Mouse (Mus musculus) forebrain, embryonic 11.5 days (tissue): ENCODE measurements around the gene R3hdm4. TPM values are rescaled to one million over a fixed set of nuclear protein-coding genes. Genes with fewer than 3 reads are reported as not detected.

Source experiments
- ATAC-seq: fragments of 200-750 bp; cut with Nextera tagmentation; replicated peaks from 2 replicates; pipeline ENCODE4 v1.8.0; 2017; ENCODE audit warnings: moderate TSS enrichment; ENCODE audit not compliant: low FRiP score
- DNase-seq: peaks from one replicate; pipeline ENCODE4 v3.0.0-alpha.2; 2017; ENCODE audit warnings: low spot score
- H3K27ac ChIP-seq: fragments of 300-500 bp; sonication (generic); 2 replicates; pipeline ENCODE4 v1.5.1; 2014; ENCODE audit warnings: low read depth, low read length
- H3K27me3 ChIP-seq: fragments of 300-500 bp; sonication (generic); 2 replicates; pipeline ENCODE4 v1.6.1; 2014; ENCODE audit warnings: mild to moderate bottlenecking, low read length, mixed read lengths; ENCODE audit not compliant: control insufficient read depth, insufficient read depth
- H3K36me3 ChIP-seq: fragments of 300-500 bp; sonication (generic); 2 replicates; pipeline ENCODE4 v1.6.1; 2014; ENCODE audit warnings: mild to moderate bottlenecking, low read length, moderate library complexity, mixed read lengths; ENCODE audit not compliant: control insufficient read depth, insufficient read depth
- H3K4me1 ChIP-seq: fragments of 300-500 bp; sonication (generic); replicated peaks from 2 replicates; pipeline ENCODE4 v1.6.1; 2014; ENCODE audit warnings: low read length, mixed read lengths; ENCODE audit not compliant: control insufficient read depth, insufficient read depth
- H3K4me2 ChIP-seq: fragments of 300-500 bp; sonication (generic); 2 replicates; pipeline ENCODE4 v1.6.1; 2014; ENCODE audit warnings: low read depth, mild to moderate bottlenecking, low read length, moderate library complexity, mixed read lengths; ENCODE audit not compliant: severe bottlenecking
- H3K4me3 ChIP-seq: fragments of 300-500 bp; sonication (generic); 2 replicates; pipeline ENCODE4 v1.5.1; 2014; ENCODE audit warnings: low read depth, low read length
- H3K9ac ChIP-seq: fragments of 300-500 bp; sonication (generic); 2 replicates; pipeline ENCODE4 v1.6.1; 2014; ENCODE audit warnings: low read length
- H3K9me3 ChIP-seq: fragments of 300-500 bp; sonication (generic); 2 replicates; pipeline ENCODE4 v1.6.1; 2016; ENCODE audit warnings: low read length, mixed read lengths; ENCODE audit not compliant: control insufficient read depth
- WGBS: fragments of 180-500 bp; shearing (Covaris S2); extraction: QIAGEN DNeasy Blood & Tissue Kit; methylation state at CpG from one replicate; pipeline ENCODE4 v1.1.7; 2014; 5-methylcytosine and 5-hydroxymethylcytosine counted together
- polyA plus RNA-seq: library from polyadenylated mRNA; unstranded; fragments of >200 nt; fragmentation: Nextera tagmentation; extraction: Ambion mirVana; gene quantifications from 2 replicates; pipeline ENCODE4 v1.2.1, GENCODE M21; 2014

The R3hdm4 gene
- polyA plus RNA-seq, 1 experiment from 2014 or later, result 135 TPM

DNA sequence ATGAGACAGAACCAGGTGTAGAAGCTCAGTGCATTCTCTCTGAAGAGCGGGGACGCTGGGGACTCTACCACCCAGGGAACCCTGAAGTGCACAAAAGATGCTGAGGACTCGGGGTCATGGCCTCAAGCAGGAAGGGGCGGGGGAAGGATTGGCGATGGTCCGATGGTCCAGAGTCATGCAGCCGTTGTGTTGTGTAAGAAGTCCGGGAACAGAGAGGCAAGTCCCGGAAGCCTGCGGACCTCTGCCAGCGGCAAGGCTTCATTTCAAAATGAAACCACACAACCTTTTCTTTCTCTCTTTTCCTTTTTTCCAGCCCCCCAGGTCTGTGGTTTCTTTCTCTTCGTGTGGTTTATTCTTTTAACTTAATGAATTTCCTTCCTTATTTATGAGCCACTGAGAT is 43.3 kb downstream of the R3hdm4 start:
- H3K36me3 ChIP-seq, result no peaks in the 10 kb centered on the region
- no peak overlapping the region for H3K4me2 ChIP-seq
- H3K27me3 ChIP-seq, result peaks cover 9% of the 10 kb centered on the region
- H3K4me1 ChIP-seq, result peaks cover 10% of the 10 kb centered on the region; the same call in 1 of the 2 replicates
- ATAC-seq, result no peak
- H3K27ac ChIP-seq, result no peak overlapping the region
- no peak for DNase-seq
- H3K9ac ChIP-seq, result no peak overlapping the region
- no peaks in the 10 kb centered on the region for H3K9me3 ChIP-seq
- 51% methylated on average over 12 of the region's 12 CpGs for WGBS
- no peak overlapping the region for H3K4me3 ChIP-seq

DNA sequence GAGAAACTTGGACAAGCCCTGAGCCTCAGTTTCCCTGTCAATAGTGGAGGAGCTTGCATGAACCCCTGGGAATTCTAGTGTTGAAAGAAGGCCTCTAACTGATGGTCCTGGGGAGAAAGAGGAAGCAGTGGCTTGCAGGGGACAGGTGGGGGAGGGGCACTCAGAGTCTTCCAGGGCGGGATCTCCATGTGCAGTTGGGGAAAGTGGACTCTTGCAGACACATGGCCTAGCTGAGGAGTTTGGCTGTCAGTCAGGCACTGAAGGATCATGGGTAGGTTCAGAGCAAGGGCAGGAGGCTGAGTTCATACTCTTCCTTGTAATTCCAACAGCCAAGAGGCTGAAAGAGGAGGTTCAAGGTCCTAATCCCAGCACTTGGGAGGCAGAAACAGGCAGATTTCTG is 43.8 kb downstream of the R3hdm4 start:
- Histone ChIP-seq H3K4me2 (no peak overlapping the region), H3K4me1 (peaks cover 13% of the 10 kb centered on the region; the same call in 1 of the 2 replicates), H3K9me3 (no peaks in the 10 kb centered on the region), H3K27ac (no peak overlapping the region), H3K9ac (no peak overlapping the region), H3K4me3 (no peak overlapping the region), H3K36me3 (no peaks in the 10 kb centered on the region), H3K27me3 (peaks cover 4% of the 10 kb centered on the region)
- no peak for DNase-seq
- WGBS, result 60% methylated on average over 1 of the region's 1 CpGs
- ATAC-seq, result no peak

DNA sequence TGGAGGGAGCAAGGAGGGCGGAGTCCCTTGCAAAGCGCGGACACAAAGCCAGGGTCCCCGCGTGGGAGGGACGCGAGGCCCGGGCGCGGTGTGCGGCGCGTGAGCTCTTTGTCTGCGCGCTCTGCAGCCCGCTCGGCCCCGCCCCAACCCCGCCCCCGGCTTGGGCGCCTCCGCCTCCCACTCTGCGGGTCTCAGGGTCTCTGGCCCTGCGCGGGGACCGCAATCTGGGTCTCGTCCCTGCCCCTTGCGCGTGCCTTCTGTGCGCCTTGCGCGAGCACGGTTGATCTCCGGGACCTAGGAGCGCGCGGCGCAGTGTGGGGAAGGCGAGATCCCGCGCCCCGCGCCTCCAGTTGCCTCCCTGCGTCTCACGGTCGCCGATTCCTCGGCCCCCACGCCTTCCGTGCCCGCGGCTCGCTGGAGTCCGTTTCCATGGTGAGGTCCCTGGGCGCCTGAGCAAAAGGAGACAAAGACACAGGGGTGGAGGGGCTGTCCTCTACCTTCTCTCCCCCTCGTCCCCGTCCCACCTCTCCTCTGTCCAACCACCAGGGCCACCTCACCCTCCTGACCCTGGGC is 46.6 kb downstream of the R3hdm4 start, which contains the start of the genes Prtn3 and Plppr3:
Prtn3 (plus strand) TSS at position 187 of the 573 bp plus-strand sequence.
Plppr3 (minus strand) TSS at position 345 of the 573 bp plus-strand sequence.
- Histone ChIP-seq H3K36me3 (peaks cover 4% of the 10 kb centered on the region), H3K4me1 (peaks cover 10% of the 10 kb centered on the region; the same call in 1 of the 2 replicates), H3K27ac (peak within 1 kb of the TSS; percentile 78), H3K27me3 (no peaks in the 10 kb centered on the region), H3K9me3 (no peaks in the 10 kb centered on the region), H3K4me3 (peak within 1 kb of the TSS; percentile 78), H3K9ac (peak within 1 kb of the TSS; percentile 97), H3K4me2 (peak within 1 kb of the TSS; percentile 79)
- under 1% methylated on average over 48 of the region's 57 CpGs for WGBS
- peak; percentile 91 for DNase-seq
- ATAC-seq, result peak; percentile 89

DNA sequence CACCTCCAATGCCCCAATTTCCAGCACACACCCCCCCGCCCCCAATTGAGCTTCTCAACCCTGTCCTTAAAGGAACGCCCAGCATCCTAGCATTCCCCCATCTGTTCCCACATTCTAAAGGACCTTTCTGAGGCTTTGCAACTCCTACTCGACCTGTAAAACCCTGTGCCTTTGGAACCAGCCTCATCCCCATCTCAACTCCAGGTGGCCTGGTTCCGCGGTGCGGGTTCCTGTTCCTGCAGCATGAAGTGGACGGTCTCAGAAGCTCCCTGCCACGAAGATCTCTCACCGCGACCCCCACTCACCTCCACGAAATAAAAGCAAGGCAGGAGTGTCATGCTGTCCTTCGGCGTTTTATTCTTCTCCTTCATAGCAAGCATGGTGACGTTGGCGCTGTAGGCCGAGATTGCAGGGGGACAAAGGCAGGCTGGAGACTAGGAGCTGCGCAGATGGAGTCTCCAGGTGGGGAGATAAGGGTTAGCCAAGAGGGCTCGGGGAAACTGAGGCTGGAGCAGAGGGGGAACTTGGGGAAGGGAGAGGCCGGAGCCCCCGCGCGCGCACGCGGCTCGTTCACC is 47.2 kb downstream of the R3hdm4 start:
- 1% methylated on average over 26 of the region's 26 CpGs for WGBS
- H3K27ac ChIP-seq, result peak overlapping the region; percentile 78

DNA sequence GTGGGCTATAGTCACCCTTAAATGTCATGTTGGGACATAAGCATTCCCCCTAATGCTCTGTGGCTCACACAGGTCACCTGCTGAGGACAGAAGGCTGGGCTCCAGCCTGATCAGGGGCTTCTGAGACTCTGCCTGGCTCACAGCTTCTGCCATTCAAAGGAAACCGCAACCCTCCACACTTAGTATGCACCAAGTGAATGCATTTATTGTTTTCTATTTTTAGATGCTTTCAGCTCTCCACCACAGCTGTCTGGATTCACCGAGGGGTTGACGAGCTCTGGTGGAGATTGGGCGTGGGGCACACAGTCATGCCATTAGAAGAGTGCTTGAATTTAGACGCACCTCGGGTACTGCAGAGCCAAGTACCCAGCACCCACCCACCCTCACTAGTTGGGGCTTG is 47.7 kb downstream of the R3hdm4 start:
- Histone ChIP-seq H3K4me1 (peaks cover 10% of the 10 kb centered on the region; the same call in 1 of the 2 replicates), H3K4me2 (peak overlapping the region; percentile 79), H3K36me3 (peaks cover 4% of the 10 kb centered on the region), H3K27me3 (no peaks in the 10 kb centered on the region), H3K27ac (0 out of 2 replicates have a peak overlapping the region, but pooled peaks have one; percentile 78), H3K9ac (peak overlapping the region; percentile 97), H3K9me3 (no peaks in the 10 kb centered on the region), H3K4me3 (peak overlapping the region; percentile 78)
- DNase-seq, result no peak
- 10% methylated on average over 6 of the region's 6 CpGs for WGBS
- ATAC-seq, result 0 out of 2 replicates have a peak, but pooled peaks have one; percentile 5

More for the DNA sequence above, 47.2 kb downstream of the R3hdm4 start:
- H3K27me3 ChIP-seq, result no peaks in the 10 kb centered on the region
- ATAC-seq (peak; percentile 1), DNase-seq (no peak)
- H3K9me3 ChIP-seq, result no peaks in the 10 kb centered on the region
- H3K9ac ChIP-seq, result peak overlapping the region; percentile 97
- H3K4me2 ChIP-seq, result peak overlapping the region; percentile 79
- peaks cover 4% of the 10 kb centered on the region for H3K36me3 ChIP-seq
- peaks cover 10% of the 10 kb centered on the region; the same call in 1 of the 2 replicates for H3K4me1 ChIP-seq
- H3K4me3 ChIP-seq, result peak overlapping the region; percentile 78

DNA sequence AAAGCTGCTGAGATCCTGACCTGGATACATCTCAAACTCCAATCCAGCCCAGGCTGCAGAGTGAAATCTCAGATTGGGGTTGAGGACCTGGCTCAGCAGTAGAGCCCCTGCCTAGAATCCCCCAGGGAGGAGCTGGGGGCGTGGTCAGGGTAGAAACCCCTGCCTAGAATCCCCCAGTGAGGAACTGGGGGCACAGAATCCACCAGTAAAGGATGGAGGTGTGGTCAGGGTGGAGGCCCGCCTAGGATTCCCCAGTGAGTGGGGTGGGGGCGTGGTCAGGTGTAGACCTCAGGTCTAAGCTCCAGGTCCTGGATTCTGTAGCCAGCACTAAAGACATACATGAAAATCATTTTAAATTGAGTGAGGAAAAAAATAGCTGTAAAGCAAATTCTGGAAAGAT is 48.1 kb downstream of the R3hdm4 start:
- Histone ChIP-seq H3K36me3 (peaks cover 4% of the 10 kb centered on the region), H3K27me3 (no peaks in the 10 kb centered on the region), H3K4me1 (peaks cover 10% of the 10 kb centered on the region; the same call in 1 of the 2 replicates), H3K9me3 (no peaks in the 10 kb centered on the region), H3K9ac (peak overlapping the region; percentile 97), H3K4me3 (peak overlapping the region; percentile 78), H3K27ac (no peak overlapping the region), H3K4me2 (peak overlapping the region; percentile 79)
- WGBS, result 41% methylated on average over 3 of the region's 3 CpGs
- DNase-seq (no peak), ATAC-seq (no peak)

DNA sequence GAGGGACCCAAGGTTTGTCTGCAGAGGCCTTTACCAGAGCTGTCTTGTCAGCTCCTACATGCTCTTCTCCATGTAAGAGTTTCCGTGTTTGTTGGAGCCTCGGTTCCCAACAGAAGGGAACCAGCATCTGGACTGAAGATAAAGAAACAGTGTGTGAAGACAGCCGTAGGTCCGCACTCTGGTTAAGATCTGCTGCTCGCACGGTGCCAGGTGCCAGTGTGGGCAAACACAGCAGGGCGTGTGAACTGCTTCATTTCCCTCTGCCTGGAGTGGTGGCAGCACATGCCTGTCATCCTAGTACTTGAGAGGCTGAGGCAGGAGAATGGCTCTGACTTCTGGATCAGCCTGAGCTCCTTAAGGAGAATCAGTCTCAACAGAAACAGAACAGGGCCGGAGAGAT is 49.2 kb downstream of the R3hdm4 start:
- H3K9me3 ChIP-seq, result no peaks in the 10 kb centered on the region
- H3K27ac ChIP-seq, result no peak overlapping the region
- peaks cover 10% of the 10 kb centered on the region; the same call in 1 of the 2 replicates for H3K4me1 ChIP-seq
- DNase-seq (no peak), ATAC-seq (no peak)
- H3K36me3 ChIP-seq, result peaks cover 4% of the 10 kb centered on the region
- 91% methylated on average over 8 of the region's 8 CpGs for WGBS
- H3K4me2 ChIP-seq, result no peak overlapping the region
- no peaks in the 10 kb centered on the region for H3K27me3 ChIP-seq
- H3K4me3 ChIP-seq, result no peak overlapping the region
- H3K9ac ChIP-seq, result no peak overlapping the region

DNA sequence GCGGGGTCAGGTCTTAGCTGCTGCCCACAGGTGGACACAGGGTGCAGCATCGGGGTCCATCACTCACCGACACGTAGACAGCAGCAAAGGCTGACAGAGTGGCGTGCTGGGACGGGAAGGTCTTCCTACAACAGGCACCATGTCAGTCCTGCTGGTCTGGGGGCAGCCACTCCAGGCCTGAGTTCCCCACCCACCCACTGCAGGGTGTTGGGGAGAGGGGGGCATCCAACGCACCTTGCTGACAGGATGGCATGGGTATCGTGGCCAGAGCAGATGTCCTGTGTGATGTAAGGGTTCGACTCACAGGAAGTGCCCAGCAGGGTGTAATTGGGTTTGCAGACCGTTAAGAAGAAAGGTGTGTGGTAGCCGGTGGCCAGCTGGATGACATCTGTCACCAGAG is 54.4 kb downstream of the R3hdm4 start:
- ATAC-seq (no peak), DNase-seq (no peak)
- peaks cover 28% of the 10 kb centered on the region for H3K36me3 ChIP-seq
- H3K4me2 ChIP-seq, result no peak overlapping the region
- no peak overlapping the region for H3K27ac ChIP-seq
- no peak overlapping the region for H3K9ac ChIP-seq
- no peaks in the 10 kb centered on the region; the same call in 1 of the 2 replicates for H3K4me1 ChIP-seq
- H3K27me3 ChIP-seq, result no peaks in the 10 kb centered on the region
- no peaks in the 10 kb centered on the region for H3K9me3 ChIP-seq
- no peak overlapping the region for H3K4me3 ChIP-seq
- 86% methylated on average over 11 of the region's 11 CpGs for WGBS
